Mouse (Mus musculus): ENCODE results near the gene Gm47841.
A peak's percentile ranks its signal among the peaks of the same experiment; 100 is the strongest.

The Gm47841 gene

GRCm38 (mm10) chr15:101047194-101047555, at the start of gene Gm47841:
Gm47841 (minus strand) TSS chr15:101047397.
- DNase-seq (ENCODE audit: low read depth, low spot score) = no peak

GRCm38 (mm10) chr15:101095392-101095791, 48.2 kb upstream of the Gm47841 start:
- DNase-seq (ENCODE audit: low read depth, low spot score) = no peak

GRCm38 (mm10) chr15:101094979-101095378, 47.8 kb upstream of the Gm47841 start:
- DNase-seq (ENCODE audit: low read depth, low spot score) = no peak

- DNase-seq (ENCODE audit: low read depth, low spot score) = no peak
Observed at GRCm38 (mm10) chr15:101093988-101094387, 46.8 kb upstream of the Gm47841 start.

GRCm38 (mm10) chr15:101092829-101093648, 45.8 kb upstream of the Gm47841 start:
- no peak for DNase-seq (ENCODE audit: low read depth, low spot score)

GRCm38 (mm10) chr15:101092121-101092828, 45.1 kb upstream of the Gm47841 start:
- no peak for DNase-seq (ENCODE audit: low read depth, low spot score)

- no peak for DNase-seq (ENCODE audit: low read depth, low spot score)
Observed at GRCm38 (mm10) chr15:101091551-101091950, 44.4 kb upstream of the Gm47841 start.

- DNase-seq (ENCODE audit: low read depth, low spot score) = no peak
Observed at GRCm38 (mm10) chr15:101088291-101088690, 41.1 kb upstream of the Gm47841 start.

GRCm38 (mm10) chr15:101086956-101087355, 39.8 kb upstream of the Gm47841 start:
- peak; percentile 87 for DNase-seq (ENCODE audit: low read depth, low spot score)

GRCm38 (mm10) chr15:101086451-101086850, 39.3 kb upstream of the Gm47841 start:
- DNase-seq (ENCODE audit: low read depth, low spot score) = no peak

GRCm38 (mm10) chr15:101084499-101084898, 37.3 kb upstream of the Gm47841 start:
- DNase-seq (ENCODE audit: low read depth, low spot score) = no peak

- peak; percentile 43 for DNase-seq (ENCODE audit: low read depth, low spot score)
Observed at GRCm38 (mm10) chr15:101082236-101082635, 35.0 kb upstream of the Gm47841 start.

- peak; percentile 23 for DNase-seq (ENCODE audit: low read depth, low spot score)
Observed at GRCm38 (mm10) chr15:101081035-101081548, 33.9 kb upstream of the Gm47841 start.

GRCm38 (mm10) chr15:101080031-101080520, 32.9 kb upstream of the Gm47841 start:
- DNase-seq (ENCODE audit: low read depth, low spot score) = no peak

GRCm38 (mm10) chr15:101078731-101079156, 31.5 kb upstream of the Gm47841 start:
- DNase-seq (ENCODE audit: low read depth, low spot score) = peak; percentile 82

- no peak for DNase-seq (ENCODE audit: low read depth, low spot score)
Observed at GRCm38 (mm10) chr15:101077813-101078730, 30.9 kb upstream of the Gm47841 start, which contains the start of gene Fignl2. Fignl2 (minus strand) TSS chr15:101078567.

GRCm38 (mm10) chr15:101077001-101077812, 30.0 kb upstream of the Gm47841 start:
- no peak for DNase-seq (ENCODE audit: low read depth, low spot score)

- no peak for DNase-seq (ENCODE audit: low read depth, low spot score)
Observed at GRCm38 (mm10) chr15:101076071-101077000, 29.1 kb upstream of the Gm47841 start.

- DNase-seq (ENCODE audit: low read depth, low spot score) = no peak
Observed at GRCm38 (mm10) chr15:101075656-101076055, 28.5 kb upstream of the Gm47841 start.
